Comparison of ENCODE assay signal across 26 mouse cellular contexts in genomic region chr4:114432742-114433141, GRCm38 (mm10).
"Had no signal": no experiment of that assay in that cellular context is flagged by ENCODE, and none has a peak within 500 bp of the region (broad histone marks: within the 10 kb centered on the region; RNA-seq: fewer than 3 reads in every experiment).

No protein-coding gene starts in this region.

- H3K4me1 ChIP-seq: hindbrain, embryonic 13.5 days; hindbrain, embryonic 15.5 days; liver, embryonic 12.5 days had no signal

- H3K4me3 ChIP-seq: heart, embryonic 13.5 days; heart, embryonic 15.5 days; hindbrain, embryonic 13.5 days; hindbrain, embryonic 15.5 days; kidney, embryonic 15.5 days; limb, embryonic 13.5 days; limb, embryonic 15.5 days; liver, embryonic 12.5 days had no signal

- H3K4me2 ChIP-seq: heart, embryonic 11.5 days; heart, embryonic 13.5 days; heart, embryonic 15.5 days; hindbrain, embryonic 13.5 days; hindbrain, embryonic 15.5 days; kidney, embryonic 15.5 days; limb, embryonic 13.5 days; limb, embryonic 15.5 days; liver, embryonic 12.5 days had no signal

- DNase-seq: gastrocnemius, postnatal 14 days; gastrocnemius, postnatal 36 days; heart, adult 18-20 months; heart, postnatal 14 days; heart, postnatal 36 days; kidney, adult 11 months; kidney, adult 2 months; kidney, adult 9 months; kidney, postnatal 14 days; kidney, postnatal 36 days; layer of hippocampus, adult 9-11 months; layer of hippocampus, postnatal 36 days; left cerebral cortex, postnatal 4 days had no signal

- H3K9ac ChIP-seq: heart, embryonic 13.5 days; heart, embryonic 15.5 days; hindbrain, embryonic 13.5 days; hindbrain, embryonic 15.5 days; kidney, embryonic 15.5 days; limb, embryonic 13.5 days; limb, embryonic 15.5 days; liver, embryonic 12.5 days; liver, embryonic 14.5 days had no signal

- H3K27ac ChIP-seq: heart, embryonic 13.5 days; heart, embryonic 15.5 days; hindbrain, embryonic 13.5 days; hindbrain, embryonic 15.5 days; hindbrain, postnatal 0 days; kidney, embryonic 15.5 days; kidney, postnatal 0 days; limb, embryonic 13.5 days; limb, embryonic 15.5 days; liver, embryonic 12.5 days; liver, embryonic 14.5 days had no signal

- ATAC-seq: intestine, embryonic 16.5 days; liver, embryonic 12.5 days had no signal

- H3K36me3 ChIP-seq: heart, embryonic 13.5 days; heart, embryonic 15.5 days; hindbrain, embryonic 13.5 days; hindbrain, embryonic 15.5 days; kidney, embryonic 15.5 days; limb, embryonic 13.5 days; limb, embryonic 15.5 days; liver, embryonic 12.5 days had no signal

- H3K27me3 ChIP-seq: hindbrain, embryonic 13.5 days; hindbrain, embryonic 15.5 days; kidney, embryonic 15.5 days; limb, embryonic 13.5 days; limb, embryonic 15.5 days; liver, embryonic 12.5 days had no signal

- H3K9me3 ChIP-seq: heart, embryonic 13.5 days; heart, embryonic 15.5 days; hindbrain, embryonic 13.5 days; hindbrain, embryonic 15.5 days; kidney, embryonic 15.5 days; limb, embryonic 13.5 days; limb, embryonic 15.5 days; liver, embryonic 12.5 days had no signal
